Mouse (Mus musculus) urinary bladder, postnatal 36 days (tissue): Measurements from ENCODE around the gene Lrrc52.
A peak's percentile ranks its signal among the peaks of the same experiment; 100 is the strongest.

Experiments used
- DNase-seq, 2 experiments: peaks; one replicate each; pipeline ENCODE4 v3.0.0; 2022; ENCODE audit warnings: low spot score in 2 of 2, mixed read lengths in 1 of 2

Gene Lrrc52

DNA sequence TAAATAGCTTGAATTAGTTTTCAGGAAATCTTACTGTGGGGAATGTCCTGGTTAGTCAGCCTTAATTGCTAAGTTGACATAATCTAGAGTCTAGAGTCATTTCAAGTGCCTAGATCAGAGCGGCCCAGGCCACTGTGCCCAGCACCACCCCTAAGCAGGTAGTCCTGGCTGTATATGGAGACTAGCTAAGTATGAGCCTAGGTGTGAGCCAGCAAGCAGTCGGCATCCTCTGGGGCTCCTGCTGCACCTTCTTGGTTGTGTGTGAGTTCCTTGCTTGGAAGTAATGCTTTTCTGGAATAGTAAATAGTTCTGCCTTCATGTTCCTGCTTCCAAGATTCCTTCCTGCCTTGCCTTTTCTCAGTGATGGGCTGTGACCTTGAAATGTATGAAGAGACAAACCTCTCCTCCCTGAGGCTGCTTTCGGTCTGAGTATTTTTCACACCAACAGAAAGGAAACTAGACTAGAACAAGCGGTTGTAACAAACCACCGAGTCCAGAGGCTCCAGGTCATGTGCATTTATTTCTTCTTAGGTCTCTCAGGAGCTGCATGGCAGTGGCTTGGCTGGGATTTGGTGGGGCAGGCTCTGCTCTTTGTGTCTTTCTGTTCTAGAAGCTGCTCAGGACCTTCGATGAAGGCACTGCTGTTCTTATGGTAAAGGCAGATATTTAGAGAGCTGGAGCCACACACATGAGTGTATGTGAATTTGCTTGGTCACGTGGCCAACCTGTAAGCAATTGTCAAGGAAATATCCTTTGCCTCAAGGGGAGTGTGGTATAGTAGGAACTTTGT lies 30.2 kb downstream of the Lrrc52 start:
- DNase-seq: no peak

DNA sequence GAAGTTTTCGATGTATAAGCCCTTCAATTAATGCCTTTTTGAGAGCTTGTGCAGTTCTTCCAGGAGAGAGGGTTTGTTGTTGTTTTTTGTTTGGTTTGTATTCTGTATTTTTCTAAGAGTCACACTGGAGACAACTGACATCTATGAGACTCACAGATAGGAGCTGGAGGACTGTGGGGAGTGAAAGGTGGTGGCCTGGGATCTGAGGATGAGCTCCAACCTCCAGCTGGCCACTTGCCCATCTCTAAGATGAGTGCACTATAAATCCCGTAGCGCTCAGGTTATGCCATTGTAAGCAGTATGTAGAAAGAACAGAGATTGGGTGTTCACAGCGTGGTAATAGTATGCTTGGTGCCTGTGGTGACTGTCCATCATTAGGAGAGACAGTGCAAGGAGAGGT lies 31.6 kb downstream of the Lrrc52 start:
- no peak for DNase-seq

DNA sequence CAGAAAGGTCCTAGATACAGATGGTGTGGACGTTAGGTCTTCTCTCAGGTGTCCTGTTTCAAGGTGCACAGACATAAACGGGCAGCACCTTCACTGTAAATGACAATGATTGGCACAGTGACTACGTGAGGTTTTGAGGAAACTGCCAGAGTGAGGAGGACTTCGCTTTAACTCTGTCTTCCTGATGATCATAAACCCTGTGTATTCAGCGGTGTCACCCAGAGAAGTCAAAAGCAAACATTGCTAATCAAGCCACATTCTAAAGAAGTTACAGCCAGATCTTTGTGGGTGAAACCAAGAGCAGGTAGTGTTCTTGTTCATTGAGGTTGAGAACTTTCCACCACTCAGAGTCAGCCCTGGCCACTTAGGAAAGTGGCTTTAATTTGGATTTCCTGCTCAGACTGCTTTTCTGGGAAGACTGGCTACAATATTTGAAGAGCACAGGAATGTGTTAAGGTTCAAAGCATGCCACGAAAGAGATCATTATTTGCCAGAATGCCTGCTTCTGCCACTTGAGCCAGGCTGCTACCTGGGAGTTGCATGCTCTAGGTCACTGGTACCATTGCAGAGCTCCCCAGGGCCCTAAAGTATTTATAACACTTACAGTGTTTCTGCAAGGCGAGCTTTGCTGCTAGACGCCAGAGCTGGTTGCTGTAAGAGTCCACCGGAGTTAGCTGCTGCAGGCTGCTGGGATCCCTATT lies 35.5 kb downstream of the Lrrc52 start:
- DNase-seq: no peak

DNA sequence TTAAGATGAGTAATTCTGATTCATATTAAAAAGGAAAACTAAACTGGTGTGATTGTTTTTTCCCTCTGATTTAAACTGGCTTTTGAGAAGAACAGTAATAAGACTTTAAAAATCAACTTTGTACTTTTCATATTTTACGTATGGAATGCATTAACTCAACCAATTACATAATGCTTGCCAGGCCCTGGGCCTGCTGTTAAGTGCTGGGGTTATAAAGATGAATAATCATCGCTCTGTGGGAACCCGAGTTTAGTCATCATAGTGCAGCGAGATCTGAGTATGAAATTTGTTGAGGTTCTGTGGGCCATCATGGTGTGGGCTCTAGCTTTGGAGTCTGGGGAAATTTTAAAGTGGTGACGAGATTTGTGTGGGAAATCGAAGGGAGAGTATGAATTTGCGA lies 39.9 kb downstream of the Lrrc52 start:
- DNase-seq: no peak

DNA sequence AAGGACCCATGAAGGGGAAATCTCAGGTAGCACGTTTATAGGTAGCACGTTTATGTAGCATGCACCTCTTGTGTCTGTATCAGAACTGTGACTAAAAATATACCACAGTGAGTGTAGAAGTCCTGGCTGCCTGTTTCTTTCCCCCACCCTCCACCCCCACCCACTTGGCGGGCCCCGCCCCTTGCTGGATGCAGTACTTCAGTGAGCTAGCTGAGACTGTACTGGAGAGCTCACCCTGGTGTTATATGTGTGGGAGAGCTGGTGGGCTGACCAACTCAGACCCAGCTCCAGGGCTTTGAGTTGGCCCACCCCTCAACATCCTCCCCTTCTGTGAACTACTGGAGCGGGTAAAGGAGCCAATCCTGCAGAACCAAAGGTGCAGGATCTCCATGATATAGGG lies 41.0 kb downstream of the Lrrc52 start:
- DNase-seq: no peak

- peak in 1 of 2 experiments; percentile 33 for DNase-seq
Observed at GRCm38 (mm10) chr1:167422501-167423240, 43.9 kb downstream of the Lrrc52 start.

- peak; percentile 33 to 63 for DNase-seq
Observed at GRCm38 (mm10) chr1:167414846-167415245, 51.7 kb downstream of the Lrrc52 start.

GRCm38 (mm10) chr1:167411991-167412715 lies 54.4 kb downstream of the Lrrc52 start:
- no peak for DNase-seq

GRCm38 (mm10) chr1:167409601-167410000 lies 57.0 kb downstream of the Lrrc52 start:
- no peak for DNase-seq

DNA sequence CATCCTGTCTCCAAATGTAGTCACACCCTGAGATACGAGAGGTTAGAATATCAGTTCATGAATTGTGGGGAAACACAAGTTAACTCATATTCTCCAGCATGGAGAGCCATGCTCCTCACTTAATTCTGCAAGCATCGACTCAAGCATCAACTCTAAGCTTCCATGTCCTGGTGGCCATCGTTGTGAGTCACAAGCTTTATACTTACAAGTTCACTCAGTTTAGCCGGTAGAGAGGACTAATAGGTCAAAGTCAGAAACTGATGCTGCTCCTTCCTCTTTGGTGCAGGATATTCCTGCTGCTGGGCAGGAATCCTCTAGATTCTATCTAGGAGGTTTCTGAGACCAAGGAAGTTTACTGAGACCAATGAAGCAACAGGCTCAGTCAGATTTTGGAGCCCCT lies 61.3 kb downstream of the Lrrc52 start:
- DNase-seq: no peak
